Mouse (Mus musculus) intestine, embryonic 16.5 days (tissue): ENCODE results near the gene Serac1. TPM values are rescaled to one million over a fixed set of nuclear protein-coding genes. Genes with fewer than 3 reads are reported as not detected.

Source experiments
- ATAC-seq: fragments of 200-750 bp; cut with Nextera tagmentation; 2 replicates; pipeline ENCODE4 v1.8.0; 2017; ENCODE audit warnings: moderate TSS enrichment, moderate library complexity
- H3K27ac ChIP-seq: fragments of 300-500 bp; sonication (generic); 2 replicates; pipeline ENCODE4 v1.5.1; 2014; ENCODE audit warnings: mild to moderate bottlenecking, low read length
- H3K27me3 ChIP-seq: fragments of 300-500 bp; sonication (generic); replicated peaks from 2 replicates; pipeline ENCODE4 v1.6.1; 2014; ENCODE audit warnings: low read length, control low read depth, mixed read lengths; ENCODE audit not compliant: control insufficient read depth, insufficient read depth
- H3K36me3 ChIP-seq: fragments of 300-500 bp; sonication (generic); 2 replicates; pipeline ENCODE4 v1.6.1; 2014; ENCODE audit warnings: low read length, control low read depth; ENCODE audit not compliant: control insufficient read depth, insufficient read depth
- H3K4me1 ChIP-seq: fragments of 300-500 bp; sonication (generic); 2 replicates; pipeline ENCODE4 v1.6.1; 2014; ENCODE audit warnings: low read length, control low read depth, mixed read lengths; ENCODE audit not compliant: control insufficient read depth, insufficient read depth
- H3K4me2 ChIP-seq: fragments of 300-500 bp; sonication (generic); 2 replicates; pipeline ENCODE4 v1.6.1; 2014; ENCODE audit warnings: low read depth, low read length, control low read depth
- H3K4me3 ChIP-seq: fragments of 300-500 bp; sonication (generic); 2 replicates; pipeline ENCODE4 v1.5.1; 2014; ENCODE audit warnings: mild to moderate bottlenecking, low read length
- H3K9ac ChIP-seq: fragments of 300-500 bp; sonication (generic); 2 replicates; pipeline ENCODE4 v1.6.1; 2014; ENCODE audit warnings: low read depth, low read length
- H3K9me3 ChIP-seq: fragments of 300-500 bp; sonication (generic); 2 replicates; pipeline ENCODE4 v1.6.1; 2016; ENCODE audit warnings: low read length, control low read depth; ENCODE audit not compliant: control insufficient read depth
- WGBS: fragments of 180-500 bp; shearing (Covaris S2); extraction: QIAGEN DNeasy Blood & Tissue Kit; methylation state at CpG from one replicate; pipeline ENCODE4 v1.1.7; 2014; 5-methylcytosine and 5-hydroxymethylcytosine counted together
- polyA plus RNA-seq: library from polyadenylated mRNA; unstranded; fragments of >200 nt; fragmentation: Nextera tagmentation; extraction: Ambion mirVana; gene quantifications from 2 replicates; pipeline ENCODE4 v1.2.1, GENCODE M21; 2015

Serac1 gene
- polyA plus RNA-seq, 1 experiment from 2014 or later: 4.6 TPM

GRCm38 (mm10) chr17:5994606-5995005 lies 84.9 kb downstream of the Serac1 start:
- no peak for ATAC-seq

GRCm38 (mm10) chr17:5993581-5994260 lies 85.8 kb downstream of the Serac1 start:
- H3K9ac ChIP-seq: no peak overlapping the region
- 73% methylated on average over 3 of the region's 3 CpGs for WGBS

More at GRCm38 (mm10) chr17:5994606-5995005, 84.9 kb downstream of the Serac1 start:
- H3K9me3 ChIP-seq: no peaks in the 10 kb centered on the region
- 66% methylated on average over 6 of the region's 6 CpGs for WGBS
- H3K9ac ChIP-seq: no peak overlapping the region
- no peak overlapping the region for H3K4me3 ChIP-seq
- H3K27ac ChIP-seq: no peak overlapping the region
- H3K4me1 ChIP-seq: peaks cover 8% of the 10 kb centered on the region; the same call in 1 of the 2 replicates
- H3K4me2 ChIP-seq: no peak overlapping the region
- no peaks in the 10 kb centered on the region for H3K27me3 ChIP-seq
- H3K36me3 ChIP-seq: no peaks in the 10 kb centered on the region

GRCm38 (mm10) chr17:5992866-5993580 lies 86.5 kb downstream of the Serac1 start:
- Histone ChIP-seq H3K4me2 (no peak overlapping the region), H3K27ac (no peak overlapping the region), H3K27me3 (no peaks in the 10 kb centered on the region), H3K36me3 (no peaks in the 10 kb centered on the region), H3K9me3 (no peaks in the 10 kb centered on the region), H3K9ac (no peak overlapping the region), H3K4me1 (peaks cover 8% of the 10 kb centered on the region; the same call in 1 of the 2 replicates), H3K4me3 (no peak overlapping the region)
- 78% methylated on average over 5 of the region's 5 CpGs for WGBS
- no peak for ATAC-seq

More at GRCm38 (mm10) chr17:5993581-5994260, 85.8 kb downstream of the Serac1 start:
- Histone ChIP-seq H3K36me3 (no peaks in the 10 kb centered on the region), H3K4me2 (no peak overlapping the region), H3K4me1 (peaks cover 8% of the 10 kb centered on the region; the same call in 1 of the 2 replicates), H3K27me3 (no peaks in the 10 kb centered on the region), H3K9me3 (no peaks in the 10 kb centered on the region), H3K4me3 (no peak overlapping the region), H3K27ac (no peak overlapping the region)
- ATAC-seq: no peak

Other genes starting within 250 kb of the Serac1 start
- gene Snx9, start 238.4 kb downstream of the Serac1 start, polyA plus RNA-seq: 52.6 and 61.6 TPM in 2 replicates
- gene Synj2, start 138.5 kb downstream of the Serac1 start, polyA plus RNA-seq: 3.5 and 4.0 TPM in 2 replicates
- gene Gtf2h5, start within 50 bp of the Serac1 start, polyA plus RNA-seq: 138 and 151 TPM in 2 replicates
- gene Tulp4, start 26.7 kb upstream of the Serac1 start, polyA plus RNA-seq: 60.1 and 79.1 TPM in 2 replicates
- gene Tmem181a, start 177.1 kb upstream of the Serac1 start, polyA plus RNA-seq: 20.7 and 22.1 TPM in 2 replicates
- gene Dynlt1a, start 237.8 kb upstream of the Serac1 start, polyA plus RNA-seq: 14.9 and 15.3 TPM in 2 replicates